Mouse (Mus musculus): Measurements from ENCODE around the gene Vmn2r26.
"Not testable (repeated sequence)": the region's sequence is repeated elsewhere in the genome, so short reads cannot be mapped to it uniquely, and the experiment has no call there.

Gene Vmn2r26

DNA sequence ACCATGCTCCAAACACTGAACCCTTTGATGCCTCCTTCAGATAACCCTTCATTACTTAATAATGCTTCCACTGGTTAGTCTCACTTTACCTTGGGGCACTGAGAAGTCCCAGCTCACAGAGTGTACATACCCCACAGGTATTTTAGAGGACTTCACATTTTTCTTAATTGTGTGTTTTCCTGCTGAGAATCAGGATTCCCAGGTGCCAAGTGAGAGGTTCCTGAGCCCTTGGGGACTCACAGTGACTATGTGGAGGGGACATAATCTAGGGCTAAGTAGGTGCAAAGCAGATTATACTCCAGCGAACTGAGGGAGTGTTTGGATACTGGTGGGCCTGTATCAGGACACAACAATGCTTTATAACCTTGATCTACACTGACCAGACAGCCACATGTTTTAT lies at the start of gene Vmn2r26:
Gene Vmn2r26 (plus strand): TSS at position 301 of the 400 bp plus-strand sequence.
- not testable (repeated sequence) for DNase-seq

GRCm38 (mm10) chr6:124020841-124021240 lies 3.5 kb upstream of the Vmn2r26 start:
- no peak for DNase-seq

- DNase-seq: no peak
These were observed 24.0 kb downstream of the Vmn2r26 start for GRCm38 (mm10) chr6:124048388-124048787.

DNA sequence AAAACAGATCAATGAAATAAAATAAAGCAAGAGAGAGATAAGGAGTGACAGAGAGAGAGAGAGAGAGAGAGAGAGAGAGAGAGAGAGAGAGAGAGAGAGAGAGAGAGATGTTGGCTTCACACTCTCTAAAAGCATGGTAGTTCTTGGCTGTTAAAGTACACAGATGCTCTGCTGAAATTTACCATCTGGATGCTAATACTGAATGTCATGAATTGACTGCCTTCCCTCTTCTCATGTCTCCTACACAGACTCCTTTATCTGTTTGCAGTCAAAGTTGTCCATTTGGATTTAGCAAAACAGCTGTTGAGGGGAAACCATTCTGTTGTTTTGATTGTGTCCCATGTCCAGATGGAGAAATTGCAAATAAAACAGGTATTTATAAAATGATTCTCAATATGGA lies 29.2 kb downstream of the Vmn2r26 start:
- DNase-seq: not testable (repeated sequence)

GRCm38 (mm10) chr6:124102334-124102733 lies 78.0 kb downstream of the Vmn2r26 start:
- no peak for DNase-seq
